Mouse (Mus musculus) ES-Bruce4 (cell line): Measurements from ENCODE around the gene D17Wsu92e. TPM values are rescaled to one million over a fixed set of nuclear protein-coding genes. Genes with fewer than 3 reads are reported as not detected.
A peak's percentile ranks its signal among the peaks of the same experiment; 100 is the strongest.

Experiments
- H3K27ac ChIP-seq: 2 replicates; pipeline ENCODE4 v1.5.1; 2012; ENCODE audit warnings: low read length, inconsistent platforms; ENCODE audit not compliant: insufficient read depth
- H3K27me3 ChIP-seq: 2 replicates; pipeline ENCODE4 v1.6.1; 2012; ENCODE audit warnings: mild to moderate bottlenecking, low read length, inconsistent platforms; ENCODE audit not compliant: control insufficient read depth, poor library complexity, insufficient read depth, severe bottlenecking
- H3K36me3 ChIP-seq: 2 replicates; pipeline ENCODE4 v1.6.1; 2012; ENCODE audit warnings: inconsistent platforms, mild to moderate bottlenecking, low read length, moderate library complexity; ENCODE audit not compliant: control insufficient read depth, poor library complexity, insufficient read depth, severe bottlenecking
- H3K4me1 ChIP-seq: one replicate; pipeline ENCODE4 v1.8.1; 2011; ENCODE audit warnings: low read length; ENCODE audit not compliant: control insufficient read depth, insufficient read depth
- H3K4me3 ChIP-seq: 2 replicates; pipeline ENCODE4 v1.5.1; 2011; ENCODE audit warnings: low read depth, mild to moderate bottlenecking, low read length
- H3K9ac ChIP-seq: 2 replicates; pipeline ENCODE4 v1.6.1; 2012; ENCODE audit warnings: low read depth, mild to moderate bottlenecking, inconsistent platforms; ENCODE audit not compliant: poor library complexity, severe bottlenecking
- H3K9me3 ChIP-seq: replicated peaks from 2 replicates; pipeline ENCODE4 v1.6.1; 2012; ENCODE audit warnings: mild to moderate bottlenecking, low read length, inconsistent platforms; ENCODE audit not compliant: control insufficient read depth, poor library complexity, insufficient read depth, severe bottlenecking
- CTCF ChIP-seq: IDR thresholded peaks from one replicate; pipeline ENCODE4 v1.8.1; 2011; ENCODE audit warnings: low read depth, low read length
- EP300 ChIP-seq: IDR thresholded peaks from 2 replicates; pipeline ENCODE4 v1.6.1; 2011; ENCODE audit warnings: low read depth, low read length; ENCODE audit not compliant: insufficient read depth
- POLR2A ChIP-seq: IDR thresholded peaks from one replicate; pipeline ENCODE4 v1.8.1; 2011; ENCODE audit warnings: low read length; ENCODE audit not compliant: insufficient read depth
- polyA plus RNA-seq: library from polyadenylated mRNA; stranded (reverse); fragments of >200 nt; gene quantifications from 2 replicates; pipeline ENCODE4 v1.2.4, GENCODE M21; 2011; ENCODE audit warnings: low read depth; ENCODE audit not compliant: missing spikeins, insufficient read depth, insufficient read length

D17Wsu92e gene
- polyA plus RNA-seq, 1 experiment = 90.6 TPM

DNA sequence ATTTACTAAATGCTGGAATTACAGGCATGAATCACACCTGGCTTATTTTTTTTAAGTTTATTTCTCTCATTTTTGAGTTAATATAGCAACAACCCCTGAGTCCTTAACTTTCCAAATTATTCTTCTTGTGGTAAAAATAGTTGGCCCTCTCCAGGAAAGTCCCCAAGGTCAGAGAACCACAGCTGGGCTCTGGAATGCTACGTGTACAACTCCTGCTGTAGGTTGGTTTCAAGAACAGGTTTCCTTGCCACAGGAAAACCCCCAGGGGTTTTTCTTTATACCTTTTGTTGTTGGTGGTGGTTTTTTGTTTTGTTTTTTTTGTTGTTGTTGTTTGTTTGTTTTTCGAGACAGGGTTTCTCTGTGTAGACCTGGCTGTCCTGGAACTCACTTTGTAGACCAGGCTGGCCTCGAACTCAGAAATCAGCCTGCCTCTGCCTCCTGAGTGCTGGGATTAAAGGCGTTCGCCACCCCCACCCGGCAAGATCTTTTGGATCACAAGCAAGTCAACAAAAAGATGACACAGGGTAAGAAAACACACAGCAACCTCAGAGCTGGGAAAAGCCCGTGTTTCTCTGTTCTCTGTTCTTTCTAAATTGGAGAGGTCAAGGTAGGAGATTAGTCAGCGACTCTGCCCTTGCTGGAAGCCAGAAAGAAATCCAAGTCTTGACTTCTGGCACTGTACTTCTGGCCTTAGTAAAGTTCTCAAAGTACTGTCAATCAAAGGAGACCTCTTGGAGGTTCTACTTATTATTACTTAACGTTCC is 2.9 kb upstream of the D17Wsu92e start:
- Histone ChIP-seq H3K4me3 (no peak overlapping the region), H3K9me3 (no peaks in the 10 kb centered on the region), H3K9ac (no peak overlapping the region), H3K4me1 (peaks cover 5% of the 10 kb centered on the region), H3K36me3 (no peaks in the 10 kb centered on the region), H3K27me3 (no peaks in the 10 kb centered on the region), H3K27ac (no peak overlapping the region)
- TF ChIP-seq POLR2A (no peak), CTCF (no peak), EP300 (no peak)

DNA sequence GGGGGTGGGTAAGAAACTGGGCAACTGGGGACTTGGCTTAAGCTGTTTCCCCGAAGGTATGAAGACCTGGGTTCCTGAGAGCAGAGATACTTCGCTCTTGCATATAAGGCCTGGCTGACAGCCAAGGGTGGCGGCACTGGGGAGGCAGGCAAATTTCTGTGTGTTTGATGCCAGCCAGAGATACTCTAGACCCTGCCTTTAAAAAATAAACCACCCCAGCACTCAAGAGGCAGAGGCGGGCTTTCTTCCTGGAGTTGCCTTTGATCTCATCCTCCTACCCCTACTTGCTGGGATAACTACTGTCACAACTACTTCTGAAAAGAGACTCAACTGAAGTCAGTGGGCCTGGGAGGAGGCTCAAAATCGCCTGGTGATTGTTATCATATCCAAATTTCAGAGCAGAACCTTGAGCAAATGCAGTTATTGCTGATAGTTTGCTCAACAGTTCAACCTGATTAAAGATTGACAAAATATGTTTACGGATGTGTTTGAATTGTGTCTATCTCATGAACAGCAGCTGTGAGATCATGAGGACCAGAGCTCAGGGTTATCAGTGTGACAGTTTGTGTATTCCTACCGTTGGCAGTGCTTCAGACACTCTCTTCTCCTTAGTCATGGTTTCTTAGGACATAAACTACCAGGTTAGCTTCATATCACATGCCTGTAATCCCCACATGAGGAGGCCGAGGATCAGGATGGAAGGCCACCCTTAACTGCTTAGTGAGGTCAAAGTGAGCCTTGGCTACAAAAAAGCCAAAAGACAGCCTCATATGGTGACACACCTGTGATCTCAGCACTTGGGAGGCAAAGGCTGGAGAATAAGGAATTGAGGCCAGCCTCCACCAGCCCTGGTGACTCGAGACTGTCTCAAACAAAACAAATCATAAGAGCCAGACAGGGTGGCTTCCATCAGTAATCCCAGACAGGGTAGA is 1.2 kb upstream of the D17Wsu92e start:
- H3K27ac ChIP-seq = peak overlapping the region; percentile 64
- H3K36me3 ChIP-seq = no peaks in the 10 kb centered on the region
- TF ChIP-seq EP300 (no peak), CTCF (no peak), POLR2A (no peak)
- H3K4me1 ChIP-seq = peaks cover 4% of the 10 kb centered on the region
- peak overlapping the region; percentile 42 for H3K9ac ChIP-seq
- no peaks in the 10 kb centered on the region for H3K27me3 ChIP-seq
- H3K9me3 ChIP-seq = no peaks in the 10 kb centered on the region
- peak overlapping the region; percentile 43; the same call in 1 of the 2 replicates for H3K4me3 ChIP-seq

DNA sequence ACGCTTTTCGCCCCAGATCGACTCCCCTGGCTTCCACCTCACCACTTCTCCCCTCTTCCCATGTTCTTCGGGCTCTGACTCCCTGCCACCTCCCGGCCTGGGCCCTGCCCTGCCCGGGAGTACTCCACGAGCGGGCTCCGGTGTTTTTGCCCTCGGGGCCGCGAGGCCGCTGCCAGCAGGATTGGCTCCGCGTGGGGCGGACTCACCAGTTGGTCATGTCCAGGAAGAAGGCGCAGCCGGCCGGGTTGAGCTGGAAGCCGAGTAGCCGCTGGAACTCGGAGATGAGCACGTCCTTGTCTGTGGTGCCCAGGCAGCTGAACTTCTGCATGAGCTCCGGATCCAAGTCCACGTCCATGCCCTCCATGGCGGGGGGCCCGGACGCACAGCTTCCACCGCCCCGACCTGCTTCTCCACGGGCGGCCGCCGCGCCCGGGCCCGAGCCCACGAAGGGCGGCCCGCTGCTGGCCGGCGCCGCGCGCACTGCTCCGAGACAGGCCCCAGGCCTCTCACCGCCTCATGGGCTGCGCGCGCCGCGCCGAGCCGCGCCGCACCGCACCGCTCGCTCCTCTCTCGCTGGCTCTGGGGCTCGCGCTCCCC is 379 bp downstream of the D17Wsu92e start:
- Histone ChIP-seq H3K4me1 (peaks cover 1% of the 10 kb centered on the region), H3K27me3 (no peaks in the 10 kb centered on the region), H3K9me3 (no peaks in the 10 kb centered on the region), H3K36me3 (no peaks in the 10 kb centered on the region), H3K9ac (peak overlapping the region; percentile 86), H3K4me3 (peak overlapping the region; percentile 87), H3K27ac (no peak overlapping the region)
- no peak for TF ChIP-seq POLR2A

DNA sequence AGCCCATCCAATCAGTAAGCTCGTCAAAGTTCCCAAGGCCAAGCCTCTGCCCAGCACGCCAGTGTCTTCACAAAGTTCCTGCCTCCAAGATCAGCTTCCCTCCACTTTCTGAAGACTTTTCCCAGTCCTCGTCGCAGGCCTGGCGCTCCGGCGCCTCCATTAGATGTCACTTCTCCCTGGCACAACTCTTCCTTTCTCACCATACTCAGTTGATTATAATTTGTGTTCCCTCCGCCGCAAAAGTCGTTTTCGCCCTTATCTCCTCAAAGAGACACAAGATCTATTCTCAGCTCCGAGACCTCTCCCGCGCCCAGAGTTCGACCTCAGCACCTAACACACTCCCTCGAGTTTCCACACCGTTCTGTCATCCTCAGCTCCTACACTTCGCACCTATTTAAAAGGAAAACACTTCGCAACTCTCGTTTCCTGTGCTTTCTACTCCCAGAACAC is 902 bp downstream of the D17Wsu92e start:
- TF ChIP-seq CTCF (no peak), POLR2A (no peak), EP300 (no peak)
- H3K27ac ChIP-seq = no peak overlapping the region

GRCm38 (mm10) chr17:27819011-27819410 is 1.4 kb downstream of the D17Wsu92e start:
- H3K27ac ChIP-seq = no peak overlapping the region
- H3K4me1 ChIP-seq = peaks cover 1% of the 10 kb centered on the region
- no peaks in the 10 kb centered on the region for H3K27me3 ChIP-seq
- H3K9me3 ChIP-seq = no peaks in the 10 kb centered on the region
- H3K36me3 ChIP-seq = no peaks in the 10 kb centered on the region
- TF ChIP-seq CTCF (no peak), EP300 (no peak), POLR2A (no peak)
- peak overlapping the region; percentile 87 for H3K4me3 ChIP-seq
- H3K9ac ChIP-seq = peak overlapping the region; percentile 86

More for the DNA sequence above, 902 bp downstream of the D17Wsu92e start:
- no peaks in the 10 kb centered on the region for H3K9me3 ChIP-seq
- no peaks in the 10 kb centered on the region for H3K27me3 ChIP-seq
- H3K4me3 ChIP-seq = peak overlapping the region; percentile 87
- H3K9ac ChIP-seq = peak overlapping the region; percentile 86
- H3K4me1 ChIP-seq = peaks cover 1% of the 10 kb centered on the region
- H3K36me3 ChIP-seq = no peaks in the 10 kb centered on the region
